Mouse (Mus musculus) limb, embryonic 13.5 days (tissue): ENCODE results near the gene Dennd6a. TPM values are rescaled to one million over a fixed set of nuclear protein-coding genes. Genes with fewer than 3 reads are reported as not detected.

Experiments used
- ATAC-seq: fragments of 200-750 bp; cut with Nextera tagmentation; 2 replicates; pipeline ENCODE4 v1.8.0; 2017; ENCODE audit warnings: low read depth, moderate number of reproducible peaks, moderate TSS enrichment; ENCODE audit not compliant: low FRiP score
- H3K27ac ChIP-seq: fragments of 300-500 bp; sonication (generic); 2 replicates; pipeline ENCODE4 v1.5.1; 2015; ENCODE audit warnings: inconsistent platforms, mild to moderate bottlenecking, moderate library complexity
- H3K27me3 ChIP-seq: fragments of 300-500 bp; sonication (generic); 2 replicates; pipeline ENCODE4 v1.6.1; 2015; ENCODE audit warnings: mild to moderate bottlenecking, inconsistent platforms
- H3K36me3 ChIP-seq: fragments of 300-500 bp; sonication (generic); 2 replicates; pipeline ENCODE4 v1.6.1; 2015; ENCODE audit warnings: inconsistent platforms, mild to moderate bottlenecking, moderate library complexity
- H3K4me1 ChIP-seq: fragments of 300-500 bp; sonication (generic); 2 replicates; pipeline ENCODE4 v1.6.1; 2015; ENCODE audit warnings: inconsistent platforms
- H3K4me2 ChIP-seq: fragments of 300-500 bp; sonication (generic); replicated peaks from 2 replicates; pipeline ENCODE4 v1.6.1; 2015; ENCODE audit warnings: inconsistent platforms, mild to moderate bottlenecking, moderate library complexity
- H3K4me3 ChIP-seq: fragments of 300-500 bp; sonication (generic); 2 replicates; pipeline ENCODE4 v1.5.1; 2015; ENCODE audit warnings: moderate library complexity, mild to moderate bottlenecking, inconsistent platforms
- H3K9ac ChIP-seq: fragments of 300-500 bp; sonication (generic); 2 replicates; pipeline ENCODE4 v1.6.1; 2015; ENCODE audit warnings: mild to moderate bottlenecking, inconsistent platforms
- H3K9me3 ChIP-seq: fragments of 300-500 bp; sonication (generic); 2 replicates; pipeline ENCODE4 v1.6.1; 2016; ENCODE audit warnings: inconsistent platforms
- WGBS: fragments of 180-500 bp; shearing (Covaris S2); methylation state at CpG from one replicate; pipeline ENCODE4 v1.1.7; 2015; 5-methylcytosine and 5-hydroxymethylcytosine counted together
- microRNA-seq: library from miRNA; unstranded; fragments of <30 nt; microRNA quantifications from one replicate; pipeline ENCODE4, GENCODE M21; 2016
- polyA plus RNA-seq: library from polyadenylated mRNA; unstranded; fragments of >200 nt; fragmentation: Nextera tagmentation; extraction: Ambion mirVana; gene quantifications from 2 replicates; pipeline ENCODE4 v1.2.1, GENCODE M21; 2015

The Dennd6a gene
- polyA plus RNA-seq, 1 experiment from 2014 or later, result 27.7 TPM

GRCm38 (mm10) chr14:26675791-26676190 lies 102.1 kb downstream of the Dennd6a start:
- no peak for ATAC-seq
- Histone ChIP-seq H3K27ac (no peak overlapping the region), H3K27me3 (no peaks in the 10 kb centered on the region), H3K36me3 (no peaks in the 10 kb centered on the region), H3K4me1 (no peaks in the 10 kb centered on the region), H3K9ac (no peak overlapping the region), H3K4me2 (no peak overlapping the region), H3K9me3 (no peaks in the 10 kb centered on the region), H3K4me3 (no peak overlapping the region)
- 79% methylated on average over 5 of the region's 5 CpGs for WGBS

Small RNA genes lying within 50 kb of the gene (microRNA-seq; reads per million reads assigned to microRNA genes)
- not detected for gene Mir7672

Other genes with a start within 250 kb of the Dennd6a start
- 15.3 and 16.4 TPM in 2 replicates for gene Slmap, start 38.9 kb upstream of the Dennd6a start, polyA plus RNA-seq
- 656 and 713 TPM in 2 replicates for gene Arf4, start 64.2 kb downstream of the Dennd6a start, polyA plus RNA-seq
- 9.4 and 10.0 TPM in 2 replicates for gene Pde12, start 96.0 kb downstream of the Dennd6a start, polyA plus RNA-seq
- gene Dnah12, start 119.4 kb downstream of the Dennd6a start, polyA plus RNA-seq, result 0.04 and 0.06 TPM in 2 replicates